Mouse (Mus musculus): ENCODE results near the gene Wdr76. TPM values are rescaled to one million over a fixed set of nuclear protein-coding genes. Genes with fewer than 3 reads are reported as not detected.
A peak's percentile ranks its signal among the peaks of the same experiment; 100 is the strongest.
"Not testable (repeated sequence)": the region's sequence is repeated elsewhere in the genome, so short reads cannot be mapped to it uniquely, and the experiment has no call there.

The Wdr76 gene
- polyA plus RNA-seq, 1 experiment from 2014 or later = 10.8 TPM

- not testable (repeated sequence) for ATAC-seq; H3K27ac ChIP-seq; H3K4me3 ChIP-seq; H3K4me1 ChIP-seq; H3K9me3 ChIP-seq (replicated peaks); H3K36me3 ChIP-seq; H3K4me2 ChIP-seq; H3K9ac ChIP-seq
- WGBS (ENCODE audit: insufficient replicate concordance) = 59% methylated on average over 2 of the region's 2 CpGs
- peaks cover 11% of the 10 kb centered on the region for H3K27me3 ChIP-seq (replicated peaks)
Measured at GRCm38 (mm10) chr2:121484403-121484802, 22.1 kb upstream of the Wdr76 start.

GRCm38 (mm10) chr2:121501550-121501949 is 5.0 kb upstream of the Wdr76 start:
- not testable (repeated sequence) for H3K9ac ChIP-seq; H3K27me3 ChIP-seq (replicated peaks); ATAC-seq; H3K4me3 ChIP-seq; H3K4me1 ChIP-seq; H3K9me3 ChIP-seq (replicated peaks); H3K27ac ChIP-seq; H3K4me2 ChIP-seq
- peaks cover 23% of the 10 kb centered on the region for H3K36me3 ChIP-seq
- WGBS (ENCODE audit: insufficient replicate concordance) = 78% methylated on average over 4 of the region's 6 CpGs

GRCm38 (mm10) chr2:121507173-121507950 is 839 bp downstream of the Wdr76 start:
- ATAC-seq = no peak
- Histone ChIP-seq H3K36me3 (peaks cover 63% of the 10 kb centered on the region), H3K27me3 (replicated peaks) (no peaks in the 10 kb centered on the region), H3K4me1 (peaks cover 51% of the 10 kb centered on the region), H3K9me3 (replicated peaks) (no peaks in the 10 kb centered on the region), H3K4me2 (peak overlapping the region; percentile 72), H3K4me3 (peak overlapping the region; percentile 71), H3K27ac (peak overlapping the region; percentile 15; the same call in 1 of the 2 replicates), H3K9ac (peak overlapping the region; percentile 82)
- WGBS (ENCODE audit: insufficient replicate concordance) = 9% methylated on average over 12 of the region's 12 CpGs

GRCm38 (mm10) chr2:121507951-121508330 is 1.4 kb downstream of the Wdr76 start:
- H3K9me3 ChIP-seq (replicated peaks) = no peaks in the 10 kb centered on the region
- WGBS (ENCODE audit: insufficient replicate concordance) = 69% methylated on average over 2 of the region's 2 CpGs
- ATAC-seq = no peak
- H3K4me1 ChIP-seq = peaks cover 56% of the 10 kb centered on the region
- no peak overlapping the region for H3K27ac ChIP-seq
- H3K4me3 ChIP-seq = peak overlapping the region; percentile 71
- peaks cover 67% of the 10 kb centered on the region for H3K36me3 ChIP-seq
- H3K27me3 ChIP-seq (replicated peaks) = no peaks in the 10 kb centered on the region
- peak overlapping the region; percentile 82 for H3K9ac ChIP-seq
- peak overlapping the region; percentile 72 for H3K4me2 ChIP-seq

- peak; percentile 71 for ATAC-seq
- no peaks in the 10 kb centered on the region for H3K9me3 ChIP-seq (replicated peaks)
- H3K4me3 ChIP-seq = peak overlapping the region; percentile 51
- H3K4me2 ChIP-seq = peak overlapping the region; percentile 71
- WGBS (ENCODE audit: insufficient replicate concordance) = 18% methylated on average over 16 of the region's 16 CpGs
- no peaks in the 10 kb centered on the region for H3K27me3 ChIP-seq (replicated peaks)
- peak overlapping the region; percentile 53 for H3K9ac ChIP-seq
- peaks cover 69% of the 10 kb centered on the region for H3K36me3 ChIP-seq
- no peak overlapping the region for H3K27ac ChIP-seq
- peaks cover 57% of the 10 kb centered on the region for H3K4me1 ChIP-seq
Measured at GRCm38 (mm10) chr2:121509584-121509983, 3.1 kb downstream of the Wdr76 start.

GRCm38 (mm10) chr2:121511401-121511800 is 4.9 kb downstream of the Wdr76 start:
- no peak for ATAC-seq
- H3K27ac ChIP-seq = no peak overlapping the region
- no peak overlapping the region for H3K4me3 ChIP-seq
- 81% methylated on average over 8 of the region's 8 CpGs for WGBS (ENCODE audit: insufficient replicate concordance)
- H3K4me2 ChIP-seq = no peak overlapping the region
- no peak overlapping the region for H3K9ac ChIP-seq
- no peaks in the 10 kb centered on the region for H3K9me3 ChIP-seq (replicated peaks)
- H3K36me3 ChIP-seq = peaks cover 83% of the 10 kb centered on the region
- H3K4me1 ChIP-seq = peaks cover 50% of the 10 kb centered on the region
- no peaks in the 10 kb centered on the region for H3K27me3 ChIP-seq (replicated peaks)

GRCm38 (mm10) chr2:121512991-121513765 is 6.7 kb downstream of the Wdr76 start:
- H3K27me3 ChIP-seq (replicated peaks); H3K27ac ChIP-seq; H3K4me3 ChIP-seq; H3K4me2 ChIP-seq; ATAC-seq; H3K9me3 ChIP-seq (replicated peaks); H3K9ac ChIP-seq: not testable (repeated sequence)
- WGBS (ENCODE audit: insufficient replicate concordance) = 91% methylated on average over 5 of the region's 5 CpGs
- Histone ChIP-seq H3K36me3 (peaks cover 96% of the 10 kb centered on the region), H3K4me1 (peaks cover 41% of the 10 kb centered on the region)

- peaks cover 97% of the 10 kb centered on the region for H3K36me3 ChIP-seq
- H3K4me1 ChIP-seq = peaks cover 31% of the 10 kb centered on the region
- no peak overlapping the region for H3K27ac ChIP-seq
- WGBS (ENCODE audit: insufficient replicate concordance) = 87% methylated on average over 4 of the region's 4 CpGs
- no peaks in the 10 kb centered on the region for H3K27me3 ChIP-seq (replicated peaks)
- H3K4me3 ChIP-seq = no peak overlapping the region
- H3K4me2 ChIP-seq = no peak overlapping the region
- no peak overlapping the region for H3K9ac ChIP-seq
- H3K9me3 ChIP-seq (replicated peaks) = no peaks in the 10 kb centered on the region
- no peak for ATAC-seq
Measured at GRCm38 (mm10) chr2:121514211-121514610, 7.7 kb downstream of the Wdr76 start.

GRCm38 (mm10) chr2:121518106-121518505 is 11.6 kb downstream of the Wdr76 start:
- Histone ChIP-seq H3K9ac (no peak overlapping the region), H3K4me3 (no peak overlapping the region), H3K4me1 (peaks cover under 1% of the 10 kb centered on the region; the same call in 1 of the 2 replicates), H3K27me3 (replicated peaks) (no peaks in the 10 kb centered on the region), H3K4me2 (no peak overlapping the region), H3K36me3 (peaks cover 89% of the 10 kb centered on the region), H3K27ac (no peak overlapping the region), H3K9me3 (replicated peaks) (no peaks in the 10 kb centered on the region)
- 85% methylated on average over 5 of the region's 5 CpGs for WGBS (ENCODE audit: insufficient replicate concordance)
- no peak for ATAC-seq

- H3K4me2 ChIP-seq; H3K9me3 ChIP-seq (replicated peaks); H3K27me3 ChIP-seq (replicated peaks); ATAC-seq; H3K4me3 ChIP-seq; H3K27ac ChIP-seq; H3K9ac ChIP-seq; H3K4me1 ChIP-seq: not testable (repeated sequence)
- peaks cover 91% of the 10 kb centered on the region for H3K36me3 ChIP-seq
- WGBS (ENCODE audit: insufficient replicate concordance) = 80% methylated on average over 4 of the region's 4 CpGs
Measured at GRCm38 (mm10) chr2:121518711-121519110, 12.2 kb downstream of the Wdr76 start.

- WGBS (ENCODE audit: insufficient replicate concordance) = 79% methylated on average over 2 of the region's 2 CpGs
- ATAC-seq = no peak
- no peaks in the 10 kb centered on the region for H3K4me1 ChIP-seq
- no peak overlapping the region for H3K4me3 ChIP-seq
- no peak overlapping the region for H3K27ac ChIP-seq
- no peaks in the 10 kb centered on the region for H3K27me3 ChIP-seq (replicated peaks)
- no peak overlapping the region for H3K9ac ChIP-seq
- H3K9me3 ChIP-seq (replicated peaks) = no peaks in the 10 kb centered on the region
- H3K4me2 ChIP-seq = no peak overlapping the region
- H3K36me3 ChIP-seq = peaks cover 91% of the 10 kb centered on the region
Measured at GRCm38 (mm10) chr2:121522006-121522405, 15.5 kb downstream of the Wdr76 start.

- H3K27ac ChIP-seq; ATAC-seq; H3K4me1 ChIP-seq; H3K27me3 ChIP-seq (replicated peaks); H3K4me2 ChIP-seq; H3K9ac ChIP-seq; H3K9me3 ChIP-seq (replicated peaks); H3K4me3 ChIP-seq: not testable (repeated sequence)
- H3K36me3 ChIP-seq = peaks cover 86% of the 10 kb centered on the region
- WGBS (ENCODE audit: insufficient replicate concordance) = 80% methylated on average over 3 of the region's 3 CpGs
Measured at GRCm38 (mm10) chr2:121522830-121523229, 16.3 kb downstream of the Wdr76 start.

All from liver, embryonic 12.5 days (tissue).